Mouse (Mus musculus): Measurements from ENCODE around the gene Fam110a.

- TF ChIP-seq CTCF (IDR thresholded peaks at IDR 0.05; ENCODE audit: borderline replicate concordance, insufficient read depth, low read depth, low read length) (no peak), POLR2A (IDR thresholded peaks at IDR 0.05; ENCODE audit: borderline replicate concordance, insufficient read depth, low read length) (no peak)
These were observed 41.2 kb downstream of the Fam110a start for GRCm38 (mm10) chr2:151938780-151939200.

Measured in cerebellum, adult 2 months (tissue).